Mouse (Mus musculus): ENCODE measurements at regions not wholly inside any gene's neighbourhood (a gene's known extent, or its start where the extent isn't known, plus 50 kb on each side); places are given as distances from the start of the nearest gene placed in this dataset.

DNA sequence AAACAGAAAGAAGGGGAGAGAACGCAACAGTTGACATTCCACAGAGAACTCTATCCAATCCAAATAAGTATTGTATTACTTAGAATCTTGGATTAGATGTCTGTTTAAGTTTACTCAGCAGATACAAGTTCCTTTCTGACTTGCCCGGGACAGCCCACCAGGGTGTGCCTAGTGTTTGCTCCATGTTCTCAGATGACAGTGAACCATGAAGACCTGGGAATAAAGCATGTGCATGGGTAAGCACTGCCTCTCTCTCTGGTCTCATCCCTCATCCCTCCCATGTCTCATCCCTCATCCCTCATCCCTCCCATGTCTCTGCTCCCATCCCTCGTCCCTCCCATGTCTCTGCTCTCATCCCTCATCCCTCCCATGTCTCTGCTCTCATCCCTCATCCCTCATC, 73.7 kb upstream of the S1pr1 start:
- no peak for TF ChIP-seq EP300 (IDR thresholded peaks at IDR 0.05; ENCODE audit: low read depth)
- TF ChIP-seq CTCF (IDR thresholded peaks at IDR 0.05; ENCODE audit: low read depth) = no peak

All from heart, postnatal 0 days (tissue).